Mouse (Mus musculus): ENCODE measurements around the gene Cpm.
"Not testable (repeated sequence)": the region's sequence is repeated elsewhere in the genome, so short reads cannot be mapped to it uniquely, and the experiment has no call there.

Gene Cpm

GRCm38 (mm10) chr10:117629169-117629971 lies at the start of gene Cpm:
Gene Cpm (plus strand): TSS chr10:117629500.
- DNase-seq (ENCODE audit: low spot score in 2 of 2), result peak in 1 of 2 experiments; percentile 20

GRCm38 (mm10) chr10:117579771-117580284 lies 49.5 kb upstream of the Cpm start:
- no peak for DNase-seq (ENCODE audit: low spot score in 2 of 2)

- DNase-seq (ENCODE audit: low spot score in 2 of 2), result no peak
Measured at GRCm38 (mm10) chr10:117580405-117580804, 48.9 kb upstream of the Cpm start.

GRCm38 (mm10) chr10:117581007-117581752 lies 48.1 kb upstream of the Cpm start:
- no peak for DNase-seq (ENCODE audit: low spot score in 2 of 2)

GRCm38 (mm10) chr10:117581753-117582062 lies 47.6 kb upstream of the Cpm start:
- DNase-seq (ENCODE audit: low spot score in 2 of 2), result no peak

- no peak for DNase-seq (ENCODE audit: low spot score in 2 of 2)
Measured at GRCm38 (mm10) chr10:117583155-117584061, 45.9 kb upstream of the Cpm start.

- no peak for DNase-seq (ENCODE audit: low spot score in 2 of 2)
Measured at GRCm38 (mm10) chr10:117584102-117584501, 45.2 kb upstream of the Cpm start.

- no peak for DNase-seq (ENCODE audit: low spot score in 2 of 2)
Measured at GRCm38 (mm10) chr10:117584566-117585515, 44.5 kb upstream of the Cpm start.

GRCm38 (mm10) chr10:117585600-117586299 lies 43.5 kb upstream of the Cpm start:
- no peak for DNase-seq (ENCODE audit: low spot score in 2 of 2)

GRCm38 (mm10) chr10:117586859-117587258 lies 42.4 kb upstream of the Cpm start:
- peak in 1 of 2 experiments; percentile 15 for DNase-seq (ENCODE audit: low spot score in 2 of 2)

- DNase-seq (ENCODE audit: low spot score in 2 of 2), result no peak
Measured at GRCm38 (mm10) chr10:117587335-117587734, 42.0 kb upstream of the Cpm start.

GRCm38 (mm10) chr10:117588416-117589143 lies 40.7 kb upstream of the Cpm start:
- not testable (repeated sequence) for DNase-seq (ENCODE audit: low spot score in 2 of 2)

GRCm38 (mm10) chr10:117589144-117589940 lies 40.0 kb upstream of the Cpm start:
- no peak for DNase-seq (ENCODE audit: low spot score in 2 of 2)

GRCm38 (mm10) chr10:117590331-117591301 lies 38.7 kb upstream of the Cpm start:
- no peak for DNase-seq (ENCODE audit: low spot score in 2 of 2)

- DNase-seq (ENCODE audit: low spot score in 2 of 2), result no peak
Measured at GRCm38 (mm10) chr10:117591766-117592165, 37.5 kb upstream of the Cpm start.

- DNase-seq (ENCODE audit: low spot score in 2 of 2), result no peak
Measured at GRCm38 (mm10) chr10:117592306-117593040, 36.8 kb upstream of the Cpm start.

Measured in frontal cortex, postnatal 10 days (tissue).